Mouse (Mus musculus) hindlimb bud, embryonic 11.5 days (tissue): Measurements from ENCODE around the gene Smad1.
A peak's percentile ranks its signal among the peaks of the same experiment; 100 is the strongest.

Experiments
- DNase-seq: peaks from one replicate; pipeline ENCODE4 v3.0.0-alpha.2; 2012; ENCODE audit warnings: low read depth, low spot score; ENCODE audit errors: extremely low spot score

Gene Smad1

DNA sequence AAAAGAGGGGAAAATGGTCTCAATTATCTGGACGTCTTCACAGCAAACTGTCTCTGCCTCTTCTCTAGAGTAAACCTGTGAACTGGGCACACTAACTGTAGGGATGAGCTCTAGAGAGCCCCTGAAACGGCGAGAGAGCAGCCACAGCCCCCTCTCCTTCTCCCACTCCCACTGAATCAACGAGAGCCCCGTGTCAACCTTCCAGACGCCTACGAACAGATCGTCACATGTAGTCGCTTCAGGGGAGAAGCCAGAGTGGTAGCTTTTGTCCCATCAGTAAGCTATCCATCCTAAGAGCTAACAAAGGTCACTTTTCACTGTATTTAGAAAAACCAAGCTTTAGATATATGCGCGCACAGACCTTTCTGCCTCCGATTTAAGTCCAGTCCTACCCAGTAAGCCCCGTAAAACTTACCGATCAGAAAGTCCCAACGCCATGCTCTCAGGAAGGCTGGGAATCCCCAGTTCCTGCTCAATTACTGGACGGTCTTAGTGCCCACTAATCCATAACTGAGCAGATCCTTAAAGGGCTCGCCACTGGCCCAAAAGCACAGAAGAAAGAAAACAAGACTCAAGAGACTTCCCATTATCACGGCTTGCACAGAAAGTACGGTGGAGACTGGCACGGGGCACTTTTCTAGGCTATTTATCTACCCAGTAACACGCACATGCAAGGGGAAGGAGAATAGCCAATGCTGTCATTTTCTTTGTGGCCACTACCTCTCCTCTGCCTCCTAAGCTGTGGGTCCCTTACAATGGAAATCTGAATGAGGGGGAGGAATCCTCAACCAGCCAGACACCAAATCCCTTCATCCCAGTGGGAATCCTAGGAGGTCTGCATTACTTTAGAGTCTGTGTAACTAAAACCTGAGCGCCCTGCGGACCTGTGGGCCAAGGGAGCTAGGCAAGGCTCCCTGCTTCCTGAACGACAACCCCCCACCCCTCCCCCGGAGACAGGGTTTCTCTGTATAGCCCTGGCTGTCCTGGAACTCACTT, 14.7 kb downstream of the Smad1 start:
- DNase-seq = no peak

GRCm38 (mm10) chr8:79382857-79383262, 16.5 kb downstream of the Smad1 start:
- no peak for DNase-seq

DNA sequence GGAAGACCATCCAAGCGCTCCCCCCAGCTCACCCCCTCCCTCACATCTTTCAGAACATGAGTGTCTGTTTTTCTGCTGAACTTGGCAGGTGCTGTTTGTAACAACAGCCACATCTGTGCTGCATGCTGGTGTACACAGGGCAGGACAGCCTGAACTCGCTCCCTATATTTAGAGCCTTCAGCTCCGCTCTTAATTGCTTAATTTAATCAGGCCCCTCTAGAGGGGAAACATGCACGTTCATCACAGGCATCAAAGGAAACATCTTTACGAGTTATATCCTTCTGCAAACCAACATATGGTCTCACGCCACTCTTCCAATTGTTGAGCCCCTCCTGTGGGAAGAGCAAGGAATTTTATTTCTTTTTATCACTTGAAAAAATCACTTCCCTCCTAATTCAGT, 17.5 kb downstream of the Smad1 start:
- DNase-seq = peak; percentile 69

- no peak for DNase-seq
Observed at GRCm38 (mm10) chr8:79380386-79380785, 18.9 kb downstream of the Smad1 start.

GRCm38 (mm10) chr8:79379971-79380370, 19.3 kb downstream of the Smad1 start:
- DNase-seq = no peak

GRCm38 (mm10) chr8:79376648-79377047, 22.7 kb downstream of the Smad1 start:
- no peak for DNase-seq

DNA sequence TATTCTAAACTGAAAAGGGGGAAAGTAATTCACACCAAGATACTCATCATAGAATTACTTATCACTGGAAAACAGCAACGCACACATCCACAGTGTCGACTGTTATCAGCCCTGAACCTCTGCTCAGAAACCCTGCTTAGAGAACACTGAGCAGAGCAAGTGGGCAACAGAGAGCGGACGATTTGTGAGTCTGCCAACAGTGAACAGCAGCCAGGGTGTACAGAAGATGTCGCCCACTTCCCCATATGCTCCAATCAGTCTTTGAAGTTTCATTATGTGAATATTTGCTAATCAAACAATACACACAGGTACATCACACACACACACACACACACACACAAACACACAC, 23.6 kb downstream of the Smad1 start:
- no peak for DNase-seq

GRCm38 (mm10) chr8:79375074-79375774, 24.1 kb downstream of the Smad1 start:
- no peak for DNase-seq

GRCm38 (mm10) chr8:79374410-79374809, 24.9 kb downstream of the Smad1 start:
- DNase-seq = no peak

- DNase-seq = no peak
Observed at GRCm38 (mm10) chr8:79373563-79373962, 25.8 kb downstream of the Smad1 start.

- DNase-seq = no peak
Observed at GRCm38 (mm10) chr8:79372960-79373359, 26.4 kb downstream of the Smad1 start.

DNA sequence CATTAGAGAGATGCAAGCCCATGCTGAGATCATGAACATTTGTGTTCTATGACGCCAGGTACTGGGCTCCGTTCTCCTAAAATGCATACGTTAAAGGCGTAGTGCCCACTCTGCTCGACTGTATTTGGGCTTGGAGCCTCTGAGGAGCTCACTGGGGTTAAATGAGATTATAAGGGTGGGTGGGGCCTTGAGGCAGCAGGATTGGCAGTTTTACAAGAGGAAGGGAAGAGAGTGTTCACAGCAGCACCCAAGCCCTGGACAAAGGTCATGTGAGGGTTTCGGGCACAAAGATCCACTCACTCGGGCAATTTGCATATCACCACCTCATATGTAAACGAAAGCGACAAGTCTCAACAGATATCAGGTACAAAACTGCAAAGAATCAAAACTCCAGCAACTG, 26.8 kb downstream of the Smad1 start:
- no peak for DNase-seq

DNA sequence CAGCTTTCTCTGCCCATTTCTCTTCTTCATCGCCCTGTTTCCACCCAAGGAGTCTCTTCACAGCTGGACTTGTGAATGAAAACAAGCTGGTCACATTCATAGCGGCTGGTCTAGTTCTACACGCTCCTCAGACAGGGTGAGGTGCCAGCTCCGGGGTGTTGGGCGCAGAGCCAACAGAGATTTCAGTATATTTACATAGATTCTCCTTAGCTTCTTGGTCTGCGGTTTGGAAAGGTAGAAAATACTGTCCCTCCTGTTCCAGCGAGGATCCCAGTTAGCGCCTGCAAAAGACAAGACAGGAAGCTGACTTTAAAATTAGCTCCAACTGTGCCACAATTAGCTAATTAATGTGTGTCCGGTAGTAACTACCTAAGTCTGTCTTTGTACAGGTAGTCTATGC, 27.2 kb downstream of the Smad1 start:
- DNase-seq = no peak

GRCm38 (mm10) chr8:79370646-79371290, 28.6 kb downstream of the Smad1 start:
- no peak for DNase-seq

DNA sequence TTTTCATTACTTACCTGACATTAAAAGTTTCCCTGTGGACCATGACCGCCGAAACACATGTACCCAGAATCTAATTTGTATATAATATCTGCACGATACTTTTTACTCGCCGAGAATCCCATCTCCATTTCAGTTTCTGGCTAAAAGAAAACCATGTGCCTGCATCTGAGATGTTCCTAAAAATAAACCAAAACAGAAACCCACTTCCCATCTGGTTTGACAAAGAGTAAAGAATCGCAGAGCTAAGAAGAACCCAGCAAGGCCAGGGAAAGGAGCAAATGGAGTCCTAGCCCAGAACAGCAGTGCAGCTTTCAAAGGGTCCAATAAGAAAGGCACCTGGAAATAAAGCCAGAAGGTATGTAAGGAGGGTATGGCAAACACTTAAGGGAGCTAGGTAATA, 30.2 kb downstream of the Smad1 start:
- no peak for DNase-seq

- DNase-seq = no peak
Observed at GRCm38 (mm10) chr8:79367959-79368358, 31.4 kb downstream of the Smad1 start.

DNA sequence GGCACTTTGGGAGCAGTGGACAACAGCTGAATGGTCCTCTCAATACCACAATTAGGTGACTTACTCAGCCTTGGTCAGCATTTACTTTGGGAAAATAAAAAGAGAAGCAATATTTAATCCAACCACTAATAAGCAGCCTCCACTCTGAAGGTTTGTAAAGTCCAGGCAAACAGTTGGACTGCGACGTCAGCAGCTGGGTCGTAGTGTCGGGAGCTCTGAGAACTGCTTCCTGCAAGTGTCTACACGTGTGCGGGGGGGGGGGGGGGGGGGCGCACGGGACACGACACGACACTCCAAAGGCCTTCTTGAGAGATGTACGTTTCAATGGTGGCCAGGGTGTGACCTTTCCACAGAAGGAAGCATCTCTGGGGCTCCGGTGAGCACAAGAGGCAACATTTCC, 32.0 kb downstream of the Smad1 start:
- DNase-seq = no peak

- no peak for DNase-seq
Observed at GRCm38 (mm10) chr8:79366227-79366626, 33.1 kb downstream of the Smad1 start.

GRCm38 (mm10) chr8:79365707-79366106, 33.6 kb downstream of the Smad1 start:
- no peak for DNase-seq

DNA sequence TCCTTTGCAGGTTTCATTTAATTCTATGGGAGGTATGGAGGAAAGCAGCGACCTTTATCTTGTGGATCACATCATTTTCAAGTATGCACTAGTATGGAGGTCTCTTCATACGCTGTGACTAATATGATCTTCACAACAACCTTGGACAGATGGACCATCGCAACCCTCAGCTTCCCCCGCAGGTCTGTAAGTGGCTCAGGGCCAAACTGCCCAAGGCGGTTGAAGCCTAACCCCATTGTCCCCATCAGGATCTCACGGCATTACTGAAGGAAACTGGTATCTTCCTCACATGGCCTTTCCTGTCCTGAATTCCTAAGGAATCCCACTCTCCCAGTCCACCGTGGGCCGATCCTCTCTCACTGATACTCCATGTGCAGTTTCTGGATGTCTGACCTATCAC, 34.5 kb downstream of the Smad1 start:
- no peak for DNase-seq

- DNase-seq = no peak
Observed at GRCm38 (mm10) chr8:79362430-79362829, 36.9 kb downstream of the Smad1 start.
